Mouse (Mus musculus) layer of hippocampus, adult 18-20 months (tissue): Measurements from ENCODE around the gene Tec. TPM values are rescaled to one million over a fixed set of nuclear protein-coding genes. Genes with fewer than 3 reads are reported as not detected.

Experiments
- DNase-seq, 2 experiments: peaks; one replicate each; pipeline ENCODE4 v3.0.0; 2022; ENCODE audit warnings: low spot score in 2 of 2
- total RNA-seq, 2 experiments: library from RNA; stranded (reverse); gene quantifications; 2 replicates each; pipeline ENCODE4 v1.2.3; 2021

The Tec gene
- total RNA-seq, 2 experiments from 2014 or later, result 1.2 to 1.7 TPM

DNA sequence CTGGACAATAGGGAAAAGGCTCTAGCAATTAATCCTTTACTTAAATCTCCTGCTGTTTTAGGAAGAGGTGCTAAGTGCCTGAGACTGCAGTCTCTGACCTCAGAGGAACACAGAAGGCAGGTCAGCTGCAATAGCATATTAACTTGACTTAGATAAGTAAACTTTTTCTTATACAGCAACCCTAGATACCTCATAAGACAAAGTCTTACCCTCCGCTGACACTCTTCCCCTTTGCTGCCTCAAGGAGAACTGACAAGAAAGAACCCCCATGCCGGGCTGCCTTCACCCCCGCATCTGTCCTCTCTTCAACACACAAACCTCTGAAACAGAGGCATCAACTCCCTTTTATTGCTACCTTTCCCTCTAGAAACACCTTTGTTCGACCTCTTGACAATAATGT, 76.9 kb downstream of the Tec start:
- DNase-seq, result no peak

DNA sequence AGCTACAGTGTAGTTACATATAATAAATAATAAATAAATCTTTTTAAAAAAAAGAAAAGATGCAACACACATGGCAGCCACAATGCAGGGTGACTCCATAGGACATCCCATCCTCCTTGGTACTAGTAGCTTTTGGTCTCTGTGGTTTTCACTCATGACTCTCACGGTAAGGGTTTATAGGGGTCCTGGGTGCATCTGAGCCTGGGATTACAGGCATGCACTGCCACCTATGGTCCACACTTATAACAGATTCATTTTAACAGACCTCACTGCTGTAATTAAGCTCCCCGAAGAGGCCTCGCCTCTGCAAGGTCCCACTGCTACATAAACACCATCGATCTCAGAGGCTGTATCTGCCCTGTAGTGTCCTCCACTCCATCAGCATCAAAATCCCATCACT, 82.8 kb downstream of the Tec start:
- no peak for DNase-seq

DNA sequence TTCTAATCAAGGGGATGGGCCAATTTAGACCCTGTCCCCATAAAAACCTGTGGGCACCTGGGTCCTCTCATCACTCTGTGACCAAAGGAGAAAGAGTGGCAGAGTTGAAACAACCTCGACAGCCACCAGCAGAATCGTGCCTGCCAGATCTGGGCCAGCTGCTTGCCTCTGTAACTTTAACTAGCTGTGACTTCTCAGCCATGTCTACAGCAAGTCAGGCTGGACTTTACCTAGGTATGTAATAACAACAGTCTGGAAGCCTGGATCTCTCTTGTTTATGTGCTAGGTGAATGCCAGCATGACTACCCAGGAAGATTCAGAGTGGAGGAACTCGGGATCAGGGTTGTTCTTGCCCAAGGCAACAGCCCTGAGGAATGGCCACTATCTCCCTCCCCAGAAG, 83.6 kb downstream of the Tec start:
- DNase-seq, result no peak

DNA sequence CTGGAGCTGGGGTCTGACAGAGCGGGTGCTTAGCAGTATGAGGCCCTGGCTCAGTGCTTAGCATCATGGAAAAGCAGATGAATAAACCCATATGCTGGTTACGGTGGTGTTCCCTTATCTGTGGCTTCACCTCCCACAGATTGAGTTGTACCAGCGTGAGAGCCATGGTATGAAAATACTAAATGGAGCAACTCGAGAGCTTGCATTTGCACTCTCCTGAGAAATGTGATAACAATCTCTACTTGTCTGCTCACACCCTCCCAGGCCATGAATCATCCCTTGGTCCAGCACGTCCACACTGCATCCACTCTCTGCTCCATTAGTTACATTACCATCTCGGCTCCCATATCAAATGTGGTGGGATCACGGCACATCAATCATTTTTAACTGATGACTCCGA, 84.3 kb downstream of the Tec start:
- DNase-seq, result peak; percentile 19 to 58

DNA sequence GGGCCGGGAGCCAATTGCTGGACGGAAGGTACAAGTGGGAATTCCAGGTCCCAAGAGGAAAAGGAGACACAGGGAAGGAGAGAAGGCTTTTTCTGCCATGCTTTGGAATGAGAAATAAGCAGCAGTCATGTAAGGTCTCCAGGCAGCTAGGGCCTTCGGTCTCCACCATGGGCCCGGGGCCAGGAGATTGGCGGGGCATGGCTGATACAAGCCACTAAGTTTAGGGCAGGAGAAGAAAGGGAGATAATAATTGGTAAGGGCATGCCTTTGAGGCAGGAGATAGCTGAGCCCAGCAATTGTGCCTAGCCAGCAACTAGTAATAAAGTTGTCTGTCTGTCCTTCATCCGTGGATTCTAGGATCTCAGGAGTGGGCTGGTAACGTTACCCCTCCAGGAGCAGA, 85.2 kb downstream of the Tec start:
- no peak for DNase-seq

DNA sequence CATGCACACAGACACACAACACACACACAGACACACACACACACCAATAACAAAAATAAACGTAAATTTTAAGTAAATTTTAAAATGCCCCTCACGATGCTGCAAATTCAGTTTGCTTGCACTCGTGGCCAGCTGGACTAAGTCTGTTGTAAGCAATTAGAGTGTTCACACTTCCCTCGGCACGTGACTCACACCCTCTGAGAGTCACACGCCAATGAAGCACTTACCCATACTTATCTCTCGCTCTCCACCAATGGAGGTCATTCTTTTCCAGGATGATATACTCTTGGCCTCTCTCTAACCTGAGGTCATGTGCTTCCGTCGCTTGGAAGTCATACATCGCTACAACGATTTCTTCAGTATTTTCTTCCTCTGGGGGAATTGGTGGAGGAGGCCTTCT, 86.5 kb downstream of the Tec start:
- DNase-seq, result no peak

DNA sequence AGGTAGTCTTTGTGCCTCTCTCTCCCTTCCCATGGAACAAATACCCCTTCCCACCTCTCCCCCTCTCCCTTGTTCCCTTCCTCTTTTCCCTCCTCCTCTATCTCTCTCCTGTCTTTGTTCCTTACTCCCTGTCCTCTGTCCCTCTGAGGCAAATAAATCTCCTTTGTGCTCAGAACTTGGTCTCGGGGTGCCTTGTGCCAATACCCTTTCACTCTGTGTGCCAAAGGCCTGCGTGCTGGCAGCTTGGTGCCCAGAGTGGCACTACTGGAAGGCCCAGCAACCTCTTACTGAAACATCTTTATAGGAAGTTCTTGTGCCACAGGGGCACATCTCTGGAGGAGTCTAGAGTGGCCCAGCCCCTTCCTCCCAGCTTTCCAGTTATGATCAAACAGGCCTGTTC, 91.7 kb downstream of the Tec start:
- no peak for DNase-seq

DNA sequence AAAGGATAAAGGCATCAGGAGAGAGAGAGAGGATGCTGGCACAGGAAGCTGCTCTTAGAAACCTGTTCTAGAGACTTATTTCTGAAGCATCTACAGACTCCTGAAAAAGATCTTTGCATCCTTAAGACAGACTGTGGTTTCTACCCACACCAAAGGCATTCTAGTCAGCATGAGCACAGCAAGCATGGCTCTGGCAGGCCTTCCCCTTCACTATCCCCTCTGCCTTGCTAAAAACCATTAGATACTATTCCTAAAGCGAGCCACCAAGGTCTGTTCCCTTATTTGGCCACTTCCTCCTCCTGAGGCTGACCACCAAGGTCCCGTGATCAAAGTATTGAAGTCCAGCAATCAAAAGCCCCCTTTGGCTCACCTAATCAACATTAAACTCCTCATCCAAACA, 92.2 kb downstream of the Tec start:
- no peak for DNase-seq

DNA sequence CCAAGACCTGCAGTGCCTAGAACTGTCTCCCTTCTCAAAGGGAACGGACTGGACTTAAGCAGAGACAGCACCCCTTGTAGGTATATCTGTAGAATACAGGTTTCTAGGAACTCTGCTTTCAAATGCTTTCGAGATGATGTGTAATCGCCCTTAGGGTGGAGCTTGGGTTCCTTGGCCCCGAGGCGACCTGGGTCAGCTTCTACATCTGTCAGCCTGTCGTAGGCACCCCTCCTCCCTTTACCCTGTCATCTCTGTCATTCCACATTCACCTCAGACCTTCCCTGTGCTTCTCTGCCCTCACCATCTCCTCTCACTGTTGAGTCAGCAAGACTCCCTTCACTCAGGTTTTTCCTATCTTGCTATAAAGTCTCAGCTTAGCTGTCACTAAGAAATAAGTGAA, 98.4 kb downstream of the Tec start:
- no peak for DNase-seq

DNA sequence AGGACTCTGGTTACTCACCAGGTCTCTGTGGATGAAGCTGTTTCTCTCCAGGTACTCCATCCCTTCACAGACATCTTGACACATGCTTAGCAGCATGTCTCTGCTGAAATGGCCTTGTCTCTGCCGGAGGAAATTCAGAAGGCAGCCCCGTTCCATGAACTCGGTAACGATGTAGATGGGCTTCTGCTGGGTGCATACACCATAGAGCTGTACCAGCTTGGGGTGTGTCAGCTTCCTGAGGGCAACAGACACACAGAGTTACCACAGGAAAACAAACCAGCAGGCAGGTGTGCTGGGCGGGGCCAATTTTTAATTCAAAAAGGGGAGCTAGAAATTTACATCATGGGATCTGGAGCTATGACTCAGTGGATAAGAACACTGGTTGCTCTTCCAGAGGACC, 104.7 kb downstream of the Tec start:
- no peak for DNase-seq

DNA sequence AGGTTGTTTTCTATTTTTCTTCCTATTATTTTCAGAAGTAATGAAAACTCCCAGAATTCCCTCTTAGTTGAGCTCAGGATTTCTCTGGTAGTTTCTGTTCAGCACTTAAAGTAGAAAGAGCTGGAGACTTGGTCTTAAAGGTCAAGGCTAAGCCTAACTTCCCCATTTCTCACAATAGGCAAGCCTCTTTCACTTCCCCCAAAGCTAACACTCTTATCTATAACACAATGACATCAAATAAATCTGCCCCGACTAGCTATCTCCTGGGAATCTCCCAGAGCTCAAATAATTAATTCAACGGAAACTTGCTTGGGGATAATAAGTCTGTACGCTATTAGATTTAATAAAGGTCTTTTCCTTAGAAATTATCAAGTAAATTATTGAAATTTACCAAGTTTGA, 105.3 kb downstream of the Tec start:
- DNase-seq, result no peak

DNA sequence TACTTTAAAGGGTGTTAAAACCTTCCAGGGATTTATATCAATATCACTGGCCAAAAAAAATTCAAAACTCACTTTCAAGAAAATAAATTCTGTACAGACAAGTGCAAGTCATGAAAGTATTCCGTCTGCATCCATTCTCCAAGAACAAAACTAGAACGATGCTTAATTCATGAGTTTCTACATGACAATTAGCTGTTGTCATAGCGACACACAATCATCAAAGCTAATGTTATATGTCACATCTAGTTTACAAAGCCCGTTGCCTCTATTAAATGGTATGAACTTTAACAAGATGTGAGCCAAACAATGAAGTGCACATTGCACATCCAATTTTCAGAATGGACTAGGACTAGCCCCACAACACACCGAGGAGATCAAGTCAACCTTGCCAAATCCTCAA, 106.5 kb downstream of the Tec start:
- no peak for DNase-seq

DNA sequence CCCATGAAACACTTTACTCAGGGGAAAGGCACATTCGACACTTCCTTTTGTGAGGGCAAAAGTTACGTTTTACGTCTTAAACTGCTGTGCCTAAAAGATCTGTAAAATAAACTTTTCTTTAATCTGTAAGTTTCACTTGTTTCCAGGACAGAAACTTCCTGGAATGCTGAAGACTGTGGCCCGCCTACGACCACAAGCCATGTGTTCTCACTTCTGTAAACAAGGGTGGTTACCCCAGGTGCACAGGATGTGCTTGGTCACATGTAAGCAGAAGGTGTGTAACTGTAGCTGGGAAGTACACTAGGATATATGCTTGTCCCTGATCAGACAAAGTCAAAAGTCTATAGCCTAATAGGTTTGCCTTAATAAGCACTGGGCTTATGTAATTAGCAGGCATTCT, 107.0 kb downstream of the Tec start:
- no peak for DNase-seq

DNA sequence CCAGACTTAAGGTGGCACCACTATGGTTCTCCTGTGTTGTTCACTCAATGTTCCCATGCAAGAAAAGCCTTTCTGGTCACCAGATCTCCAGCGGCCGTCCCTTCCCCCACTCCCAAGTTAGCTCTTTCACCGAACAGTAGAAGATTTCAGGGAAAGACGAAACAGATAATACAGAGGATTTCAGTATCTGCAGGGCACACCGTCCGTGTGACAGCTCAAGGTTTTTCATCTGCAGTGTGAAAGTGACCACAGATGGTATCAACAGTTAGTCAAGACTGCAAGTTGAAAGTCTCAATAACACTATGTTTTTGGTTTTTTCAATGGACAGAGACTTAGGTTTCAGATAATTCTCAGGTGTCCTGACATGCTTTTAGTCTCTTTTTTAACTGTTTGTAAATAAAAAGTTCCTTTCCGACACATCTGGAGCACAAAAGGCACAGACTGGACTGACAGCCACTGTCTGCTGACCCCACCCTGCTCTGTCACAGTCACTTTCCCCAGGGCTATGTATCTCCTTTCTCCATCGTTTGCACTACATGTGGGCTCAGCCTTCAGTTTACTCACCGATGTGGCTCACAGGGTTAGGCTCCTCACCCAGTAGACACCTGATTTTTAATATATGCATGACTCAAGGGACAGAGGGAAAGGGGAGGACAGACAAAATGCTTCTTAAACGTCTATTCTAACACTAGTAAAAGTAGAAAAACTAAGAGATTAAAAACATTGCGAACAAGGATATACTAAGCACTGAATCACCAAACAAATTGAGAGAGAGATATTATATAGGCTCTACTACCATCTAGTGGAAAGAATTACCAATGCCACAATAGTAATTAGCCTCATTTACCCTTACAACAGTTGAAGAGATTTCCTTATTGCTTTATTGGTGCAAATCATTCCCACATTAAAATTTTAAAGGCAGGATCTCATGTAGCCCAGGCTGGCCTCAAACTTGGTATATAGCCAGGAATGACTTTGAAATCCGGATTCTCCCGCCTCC, 109.1 kb downstream of the Tec start:
- DNase-seq, result no peak

DNA sequence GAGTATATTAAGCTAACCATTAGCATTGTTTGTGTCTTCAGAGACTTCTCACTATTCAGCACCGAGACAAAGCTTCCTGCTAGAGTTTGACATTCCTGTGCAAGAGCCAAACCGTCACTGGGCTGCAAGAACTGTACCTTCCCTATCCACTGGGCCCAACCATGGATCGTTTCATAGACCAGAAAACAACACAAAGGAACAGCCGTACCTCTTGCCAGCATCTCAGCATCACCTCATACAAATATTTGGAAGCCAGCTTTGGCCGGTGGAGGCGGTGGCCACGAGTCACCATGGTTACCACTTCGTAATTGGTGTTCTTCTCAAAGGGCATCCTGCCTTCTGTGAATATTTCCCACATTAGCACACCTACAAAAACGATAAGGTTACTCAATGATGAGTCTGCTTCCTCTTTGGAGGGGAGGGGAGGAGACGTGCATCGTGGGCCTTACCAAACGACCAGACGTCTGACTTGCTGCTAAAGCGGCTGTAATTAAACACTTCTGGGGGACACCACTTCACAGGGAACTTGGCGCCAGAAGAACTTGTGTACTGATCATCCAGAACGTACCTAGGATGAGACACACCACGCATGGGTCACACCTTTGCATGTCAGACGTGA, 111.0 kb downstream of the Tec start:
- no peak for DNase-seq

DNA sequence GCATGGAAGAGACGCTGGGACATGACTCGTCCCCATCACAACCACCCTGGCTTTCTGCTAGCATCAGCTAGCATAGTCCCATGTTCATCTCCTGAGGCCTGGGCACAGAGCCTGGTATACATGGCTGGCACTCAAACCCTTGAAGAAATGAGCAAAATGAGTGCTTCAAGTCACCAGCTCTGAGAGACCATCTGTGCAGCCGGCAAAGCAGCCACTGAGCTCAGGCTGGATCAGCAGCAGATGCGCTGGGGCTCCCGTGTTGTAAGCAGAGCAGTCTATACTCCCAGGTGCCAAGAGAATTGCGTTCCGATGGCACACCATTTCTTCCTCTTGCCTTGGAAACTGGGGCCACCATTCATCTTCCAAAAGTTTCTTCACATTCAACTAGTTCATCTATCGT, 112.3 kb downstream of the Tec start:
- DNase-seq, result peak; percentile 19 to 58

DNA sequence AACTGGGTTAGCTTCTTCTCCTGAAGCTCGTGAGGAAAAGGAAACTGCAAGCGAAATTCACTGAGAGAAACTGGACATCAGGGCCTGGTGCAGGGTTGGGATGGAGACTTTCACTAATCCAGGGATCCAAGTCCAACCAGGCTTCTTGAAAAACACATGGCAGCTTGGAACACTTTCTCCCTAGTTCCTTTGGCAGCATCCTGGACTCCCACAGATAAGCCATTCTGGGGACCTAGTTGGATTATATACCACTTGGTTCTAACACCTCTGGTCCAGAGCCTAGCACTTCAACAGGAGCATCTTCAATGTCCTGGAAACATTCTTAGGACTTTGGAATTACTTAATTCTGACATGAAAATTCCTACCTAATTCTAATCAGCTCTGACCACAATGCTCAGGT, 113.2 kb downstream of the Tec start:
- no peak for DNase-seq

DNA sequence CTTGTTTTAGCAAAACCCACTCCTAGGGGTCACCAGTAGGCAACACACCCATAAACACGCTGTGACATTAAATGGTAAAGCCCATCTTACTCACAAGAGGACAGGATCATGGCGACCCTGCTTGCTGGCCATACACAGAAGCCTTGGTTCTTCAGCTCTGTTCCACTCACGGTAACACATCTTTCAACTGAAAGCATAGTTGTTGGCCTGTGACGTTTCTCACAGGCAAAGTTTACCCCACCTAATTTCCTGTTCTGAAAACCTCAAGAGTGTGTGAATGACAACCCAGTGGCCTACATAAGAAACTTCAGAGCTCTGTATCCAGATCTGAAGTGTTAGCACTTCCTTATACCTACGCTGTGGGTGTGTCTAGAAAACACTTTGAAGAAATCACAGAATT, 115.7 kb downstream of the Tec start, which contains the start of gene Txk:
Gene Txk, minus strand, starts transcription at position 193 of the 400 bp plus-strand sequence.
- no peak for DNase-seq

DNA sequence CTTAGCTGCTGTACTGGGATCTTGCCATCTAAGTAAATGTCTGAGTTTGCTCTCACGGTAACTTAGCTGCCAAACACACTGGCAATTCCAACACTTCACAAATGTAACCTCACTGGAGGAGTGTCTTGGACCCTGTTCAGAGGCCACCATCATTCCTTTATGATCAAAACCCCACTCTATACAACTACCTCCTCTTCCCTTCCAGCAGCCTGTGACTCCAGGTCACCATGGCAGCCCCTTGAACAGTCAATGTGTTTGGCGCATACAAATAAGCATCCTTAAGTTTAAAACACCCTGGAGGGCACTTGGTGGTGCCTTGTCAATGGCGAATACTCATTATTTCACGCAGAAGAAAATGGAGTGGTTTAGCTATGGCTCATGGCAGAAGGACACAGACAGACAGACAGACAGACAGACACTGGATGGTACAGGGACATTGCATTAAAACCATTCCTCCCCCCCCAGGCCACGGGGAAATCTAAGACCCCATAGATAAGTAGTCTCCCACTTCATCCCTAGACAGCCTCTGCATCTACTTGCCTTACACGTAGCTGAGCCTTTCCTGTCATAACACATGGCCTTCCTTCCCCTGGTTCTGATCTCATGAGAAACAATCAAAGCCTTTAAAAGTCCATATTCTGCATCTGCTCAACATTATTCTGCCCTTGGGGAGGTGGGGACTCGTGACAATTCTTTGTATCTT, 117.1 kb downstream of the Tec start:
- DNase-seq, result no peak

DNA sequence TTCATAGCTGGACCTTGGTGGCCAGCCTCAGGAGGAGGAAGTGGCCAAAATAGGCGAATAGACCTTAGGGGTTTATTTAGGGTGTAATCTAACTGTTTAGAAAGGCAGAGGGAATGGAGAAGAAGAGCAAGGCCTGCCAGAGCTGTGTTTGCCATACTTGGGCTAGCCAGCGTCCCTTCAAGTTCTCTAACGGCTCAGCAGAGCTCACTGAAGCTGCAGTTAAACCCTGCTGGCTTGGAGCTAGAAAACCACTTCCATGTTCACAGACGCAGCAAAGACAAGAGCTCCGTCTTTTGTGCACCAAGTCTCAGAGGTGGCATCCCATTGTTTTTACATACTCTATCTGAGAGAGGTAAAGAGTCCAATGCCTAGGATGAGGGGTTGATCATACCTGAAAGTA, 118.1 kb downstream of the Tec start:
- no peak for DNase-seq

DNA sequence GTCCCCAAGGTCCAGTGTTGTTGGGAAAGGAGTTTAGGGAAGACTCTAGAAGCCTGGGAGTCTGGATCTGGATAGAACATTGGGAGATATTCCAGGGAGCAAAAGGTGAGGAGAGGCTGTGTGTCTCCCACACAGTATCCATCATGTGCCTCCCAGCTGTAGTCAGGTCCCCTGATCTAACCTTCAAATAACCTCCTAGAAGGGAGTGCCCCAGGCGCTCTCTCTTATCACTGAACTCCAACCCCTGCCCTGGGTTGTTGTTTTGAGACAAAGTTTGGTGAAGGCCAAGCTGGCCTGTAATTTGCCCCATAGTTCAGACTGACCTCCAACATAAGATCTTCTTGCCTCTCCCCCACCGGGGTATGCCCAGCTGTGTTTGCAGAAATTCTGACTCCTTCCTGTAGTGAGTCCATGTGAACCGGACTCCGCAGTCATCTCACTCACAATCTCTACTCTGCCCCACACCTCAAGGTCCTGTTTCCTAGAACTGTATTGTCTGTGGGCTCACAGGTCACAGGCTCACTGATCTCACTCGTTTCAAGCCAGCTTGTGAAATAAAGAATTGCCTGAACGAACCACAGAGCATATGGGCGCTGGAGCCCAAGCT, 119.5 kb downstream of the Tec start:
- DNase-seq, result no peak

DNA sequence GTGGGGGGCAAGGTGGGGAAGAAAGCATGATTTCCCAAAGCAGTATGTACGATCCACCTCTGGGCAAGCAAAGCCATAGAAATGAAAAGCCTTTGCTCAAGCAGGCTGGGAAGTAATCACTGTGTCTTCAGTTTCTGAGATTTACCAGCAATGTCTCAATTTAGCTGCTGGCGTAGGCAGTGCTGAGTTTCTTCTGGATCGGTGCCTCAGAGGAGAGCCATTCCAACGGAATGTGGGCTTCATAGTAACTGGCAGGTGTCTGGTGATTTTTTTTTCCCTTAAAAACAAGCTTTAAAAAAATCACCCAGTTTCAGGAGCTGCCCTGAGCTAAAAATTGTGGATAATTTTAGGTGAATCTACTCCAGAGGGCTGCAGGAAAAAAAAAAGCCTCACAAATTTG, 120.9 kb downstream of the Tec start:
- peak; percentile 25 to 61 for DNase-seq
